Mouse (Mus musculus) forebrain, embryonic 12.5 days (tissue): ENCODE data around the gene Glis3. TPM values are rescaled to one million over a fixed set of nuclear protein-coding genes. Genes with fewer than 3 reads are reported as not detected.
A peak's percentile ranks its signal among the peaks of the same experiment; 100 is the strongest.

ENCODE experiments used
- ATAC-seq: fragments of 200-750 bp; cut with Nextera tagmentation; 2 replicates; pipeline ENCODE4 v1.8.0; 2017; ENCODE audit warnings: moderate TSS enrichment; ENCODE audit not compliant: low FRiP score
- H3K27ac ChIP-seq: fragments of 300-500 bp; sonication (generic); 2 replicates; pipeline ENCODE4 v1.5.1; 2016; ENCODE audit warnings: mild to moderate bottlenecking
- H3K27me3 ChIP-seq: fragments of 300-500 bp; sonication (generic); 2 replicates; pipeline ENCODE4 v1.6.1; 2016; ENCODE audit warnings: mild to moderate bottlenecking
- H3K36me3 ChIP-seq: fragments of 300-500 bp; sonication (generic); replicated peaks from 2 replicates; pipeline ENCODE4 v1.6.1; 2016; ENCODE audit warnings: mild to moderate bottlenecking
- H3K4me1 ChIP-seq: fragments of 300-500 bp; sonication (generic); 2 replicates; pipeline ENCODE4 v1.6.1; 2016
- H3K4me2 ChIP-seq: fragments of 300-500 bp; sonication (generic); 2 replicates; pipeline ENCODE4 v1.6.1; 2016; ENCODE audit warnings: mild to moderate bottlenecking, moderate library complexity
- H3K4me3 ChIP-seq: fragments of 300-500 bp; sonication (generic); replicated peaks from 2 replicates; pipeline ENCODE4 v1.5.1; 2016; ENCODE audit warnings: mild to moderate bottlenecking
- H3K9ac ChIP-seq: fragments of 300-500 bp; sonication (generic); 2 replicates; pipeline ENCODE4 v1.6.1; 2016; ENCODE audit warnings: mild to moderate bottlenecking
- H3K9me3 ChIP-seq: fragments of 300-500 bp; sonication (generic); 2 replicates; pipeline ENCODE4 v1.6.1; 2016
- WGBS: fragments of 180-500 bp; shearing (Covaris S2); methylation state at CpG from one replicate; pipeline ENCODE4 v1.1.7; 2016; 5-methylcytosine and 5-hydroxymethylcytosine counted together
- polyA plus RNA-seq: library from polyadenylated mRNA; unstranded; fragments of >200 nt; fragmentation: Nextera tagmentation; extraction: Ambion mirVana; gene quantifications from 2 replicates; pipeline ENCODE4 v1.2.1, GENCODE M21; 2016

Glis3 gene
- polyA plus RNA-seq, 1 experiment from 2014 or later, result 2.6 TPM

DNA sequence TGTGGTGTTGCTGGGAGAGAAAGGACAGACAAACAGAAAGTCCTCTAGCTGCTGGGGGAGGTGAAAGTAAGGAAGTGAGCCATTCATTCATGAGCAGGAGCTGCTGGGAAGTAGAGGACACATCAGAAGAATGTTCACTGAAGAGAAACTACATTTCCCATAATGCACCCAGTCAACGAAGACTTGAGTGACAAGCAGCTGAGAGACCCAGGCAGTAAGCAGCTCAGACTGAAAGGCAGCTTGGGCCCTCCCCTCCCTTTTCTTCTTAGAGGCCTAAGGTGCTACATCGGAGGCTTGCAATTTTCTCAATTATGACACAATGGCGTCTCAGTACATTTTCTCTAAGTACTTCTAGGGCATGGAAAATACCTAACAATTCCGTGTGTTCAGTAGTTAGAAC lies 31.0 kb downstream of the Glis3 start:
- 41% methylated on average over 4 of the region's 4 CpGs for WGBS
- no peak overlapping the region for H3K9ac ChIP-seq
- no peaks in the 10 kb centered on the region for H3K36me3 ChIP-seq
- ATAC-seq, result peak; percentile 75
- H3K4me2 ChIP-seq, result no peak overlapping the region
- no peak overlapping the region for H3K27ac ChIP-seq
- no peaks in the 10 kb centered on the region for H3K9me3 ChIP-seq
- H3K27me3 ChIP-seq, result no peaks in the 10 kb centered on the region
- H3K4me1 ChIP-seq, result no peaks in the 10 kb centered on the region
- H3K4me3 ChIP-seq, result no peak overlapping the region

DNA sequence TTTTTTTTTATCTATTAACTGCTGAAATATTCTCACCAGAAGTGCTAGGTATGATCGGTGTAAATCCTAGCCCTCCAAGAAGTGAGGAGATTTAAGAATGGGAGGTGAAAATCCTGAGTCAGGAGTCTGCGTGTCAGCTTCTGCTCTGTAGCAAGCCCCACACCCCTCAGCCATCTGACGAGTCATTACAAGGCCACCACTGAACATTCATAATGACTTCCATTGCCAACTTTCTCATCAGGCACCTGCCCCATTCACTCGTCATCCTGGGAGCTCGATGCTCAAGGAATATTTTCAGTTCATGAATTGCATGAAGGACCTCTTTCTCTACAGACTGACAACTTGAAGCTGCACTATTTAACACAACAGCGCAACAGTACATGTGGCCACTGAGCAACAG lies 32.5 kb downstream of the Glis3 start:
- Histone ChIP-seq H3K27me3 (no peaks in the 10 kb centered on the region), H3K4me3 (no peak overlapping the region), H3K9me3 (no peaks in the 10 kb centered on the region), H3K36me3 (no peaks in the 10 kb centered on the region), H3K4me2 (no peak overlapping the region), H3K9ac (no peak overlapping the region), H3K4me1 (no peaks in the 10 kb centered on the region), H3K27ac (no peak overlapping the region)
- ATAC-seq, result no peak
- WGBS, result 81% methylated on average over 6 of the region's 6 CpGs

DNA sequence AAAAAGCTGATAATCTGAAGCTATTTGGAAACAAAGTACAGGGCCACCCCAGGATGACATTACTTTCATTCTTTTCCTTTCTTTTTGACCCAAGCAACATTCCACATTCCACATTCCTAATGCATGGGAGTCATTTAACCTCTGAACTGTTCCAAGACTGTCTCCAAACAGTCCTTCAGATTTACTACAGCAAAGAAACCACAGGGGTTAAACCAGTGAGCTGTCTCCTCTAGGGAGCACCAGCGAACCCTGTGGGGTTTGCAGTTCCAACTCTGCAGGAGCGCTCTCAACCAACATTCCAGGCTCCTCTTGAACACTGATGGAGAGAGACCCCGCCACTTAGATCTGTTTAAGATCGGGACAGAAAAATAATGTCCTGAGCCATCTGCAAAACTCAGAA lies 33.6 kb downstream of the Glis3 start:
- no peaks in the 10 kb centered on the region for H3K36me3 ChIP-seq
- no peak overlapping the region for H3K9ac ChIP-seq
- H3K4me3 ChIP-seq, result no peak overlapping the region
- no peak overlapping the region for H3K27ac ChIP-seq
- no peaks in the 10 kb centered on the region for H3K27me3 ChIP-seq
- H3K9me3 ChIP-seq, result no peaks in the 10 kb centered on the region
- no peak overlapping the region for H3K4me2 ChIP-seq
- 52% methylated on average over 4 of the region's 4 CpGs for WGBS
- H3K4me1 ChIP-seq, result no peaks in the 10 kb centered on the region
- ATAC-seq, result no peak

DNA sequence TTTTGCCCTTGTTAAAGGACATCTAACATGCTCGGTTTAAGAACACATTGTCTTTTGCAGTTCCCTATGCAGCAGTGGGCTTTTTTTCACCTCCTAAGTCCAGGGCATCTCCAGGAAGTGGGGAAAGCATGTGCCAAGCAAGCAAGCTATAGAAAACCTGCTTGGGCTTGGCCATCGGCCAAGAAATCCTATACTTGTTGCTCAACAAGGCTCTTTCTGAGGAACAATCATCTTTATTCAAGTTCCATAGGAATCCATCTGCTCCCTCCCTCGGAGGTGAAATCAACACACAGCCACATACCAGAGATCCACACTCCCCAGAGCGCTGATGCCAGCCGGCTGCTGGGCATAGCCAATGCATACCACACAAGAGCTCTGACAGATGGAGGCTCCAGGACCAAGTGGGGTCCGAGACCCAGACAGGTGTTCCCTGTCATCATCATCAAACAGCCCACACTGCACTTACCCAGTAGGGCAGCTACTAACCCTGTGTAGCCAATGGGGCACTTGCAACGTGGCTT lies 39.0 kb downstream of the Glis3 start:
- Histone ChIP-seq H3K9ac (no peak overlapping the region), H3K27ac (no peak overlapping the region), H3K27me3 (peaks cover 10% of the 10 kb centered on the region; the same call in 1 of the 2 replicates), H3K4me2 (no peak overlapping the region), H3K36me3 (no peaks in the 10 kb centered on the region), H3K4me3 (no peak overlapping the region), H3K9me3 (no peaks in the 10 kb centered on the region), H3K4me1 (peaks cover 13% of the 10 kb centered on the region)
- peak; percentile 68; the same call in 1 of the 2 replicates for ATAC-seq
- WGBS, result 61% methylated on average over 7 of the region's 7 CpGs

DNA sequence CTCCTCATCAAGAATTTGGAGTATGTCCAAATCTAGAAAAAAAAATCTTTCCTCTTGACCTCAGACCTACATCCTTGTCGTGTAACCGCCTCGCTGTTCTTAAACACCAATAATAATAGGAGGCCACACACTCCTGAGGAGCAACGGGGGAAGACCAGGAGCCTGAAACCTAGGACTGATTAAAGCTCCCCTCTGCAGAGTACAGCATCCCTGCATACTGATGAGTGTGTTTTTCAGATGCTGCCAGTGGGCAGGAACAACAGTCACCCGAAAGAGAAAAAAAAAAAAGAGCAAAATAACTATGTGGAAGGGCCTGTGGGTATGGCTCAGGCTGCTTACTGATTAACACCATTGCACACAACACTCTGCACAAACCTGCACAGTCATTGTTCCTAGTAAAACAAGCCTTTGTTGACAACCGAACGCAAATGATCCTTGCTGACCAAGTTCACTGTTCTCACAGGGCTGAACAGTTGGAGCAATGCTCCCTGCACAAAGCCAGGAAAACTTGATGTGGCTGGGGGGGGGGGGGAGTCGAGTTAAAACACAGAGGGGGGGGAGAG lies 43.8 kb downstream of the Glis3 start:
- peak; percentile 67; the same call in 1 of the 2 replicates for ATAC-seq
- 11% methylated on average over 7 of the region's 8 CpGs for WGBS
- Histone ChIP-seq H3K36me3 (no peaks in the 10 kb centered on the region), H3K27ac (0 out of 2 replicates have a peak overlapping the region, but pooled peaks have one; percentile 19), H3K27me3 (peaks cover 12% of the 10 kb centered on the region; the same call in 1 of the 2 replicates), H3K4me1 (peaks cover 16% of the 10 kb centered on the region), H3K4me3 (no peak overlapping the region), H3K4me2 (peak overlapping the region; percentile 13; the same call in 1 of the 2 replicates), H3K9me3 (no peaks in the 10 kb centered on the region), H3K9ac (no peak overlapping the region)

DNA sequence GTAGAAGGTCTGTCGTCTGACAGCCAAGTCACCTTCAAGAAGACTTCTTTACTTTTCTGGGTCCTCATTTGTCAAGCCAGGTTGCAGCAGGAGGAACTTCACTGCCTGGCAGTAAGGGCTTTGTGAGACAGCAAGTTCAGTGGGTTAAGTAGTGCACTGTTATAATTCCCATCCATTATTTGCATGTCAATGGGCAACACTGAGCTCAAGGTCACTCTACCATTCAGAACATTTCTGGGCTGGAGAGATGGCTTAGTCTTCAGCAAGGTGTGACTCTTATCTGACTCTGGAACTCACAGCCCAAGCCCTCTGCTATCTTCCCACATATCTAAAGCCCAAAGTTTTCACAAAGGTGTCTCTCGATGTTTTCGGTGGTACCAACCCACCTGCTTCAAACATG lies 44.9 kb downstream of the Glis3 start:
- Histone ChIP-seq H3K4me3 (no peak overlapping the region), H3K27me3 (peaks cover 12% of the 10 kb centered on the region; the same call in 1 of the 2 replicates), H3K9me3 (no peaks in the 10 kb centered on the region), H3K36me3 (no peaks in the 10 kb centered on the region), H3K9ac (no peak overlapping the region), H3K4me2 (no peak overlapping the region), H3K27ac (no peak overlapping the region), H3K4me1 (peaks cover 13% of the 10 kb centered on the region)
- 94% methylated on average over 3 of the region's 3 CpGs for WGBS
- no peak for ATAC-seq

DNA sequence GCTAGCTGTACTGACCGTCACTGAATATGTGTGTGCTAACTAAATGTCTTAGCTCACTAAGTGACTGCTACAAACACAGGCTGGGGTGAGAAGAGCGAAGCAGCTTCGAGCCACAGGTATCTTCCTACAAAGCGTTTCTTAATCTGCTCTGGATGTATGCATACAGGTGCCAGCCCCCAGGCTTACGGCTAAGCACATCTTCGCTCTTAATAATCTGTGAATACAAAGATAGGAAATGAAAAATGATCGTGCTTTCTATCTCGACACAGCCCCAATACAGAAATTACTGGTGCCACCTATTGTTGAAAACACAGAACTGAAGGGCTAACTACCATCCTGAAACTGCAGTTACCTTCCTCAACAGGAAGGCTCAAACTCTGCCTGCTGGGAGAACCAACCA lies 51.5 kb downstream of the Glis3 start:
- H3K36me3 ChIP-seq, result no peaks in the 10 kb centered on the region
- no peaks in the 10 kb centered on the region for H3K9me3 ChIP-seq
- 61% methylated on average over 8 of the region's 8 CpGs for WGBS
- ATAC-seq, result 0 out of 2 replicates have a peak, but pooled peaks have one; percentile 39
- no peaks in the 10 kb centered on the region for H3K4me1 ChIP-seq
- 0 out of 2 replicates have a peak, but pooled peaks cover 2% of the 10 kb centered on the region for H3K27me3 ChIP-seq
- H3K27ac ChIP-seq, result no peak overlapping the region
- no peak overlapping the region for H3K4me2 ChIP-seq
- H3K4me3 ChIP-seq, result no peak overlapping the region
- H3K9ac ChIP-seq, result no peak overlapping the region

DNA sequence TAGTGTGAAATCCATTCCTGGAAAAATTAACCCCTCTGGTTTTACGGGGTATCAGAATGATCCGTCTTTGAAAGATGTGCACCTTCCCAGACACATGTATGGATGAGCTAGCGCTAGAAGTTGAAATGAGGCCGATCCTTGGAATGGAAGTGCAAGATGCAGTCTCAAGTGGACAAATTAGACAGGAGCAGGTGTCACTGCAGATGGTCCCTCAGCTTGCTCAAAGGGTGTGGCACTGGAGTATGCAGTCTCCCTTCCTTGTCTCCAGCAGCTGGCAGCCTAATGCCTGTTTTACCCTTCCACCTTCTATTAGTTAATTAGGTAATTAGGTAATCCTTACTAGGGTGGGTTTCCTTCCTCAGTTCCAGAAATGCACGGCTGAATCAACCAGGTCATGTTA lies 53.7 kb downstream of the Glis3 start:
- H3K9ac ChIP-seq, result no peak overlapping the region
- no peaks in the 10 kb centered on the region for H3K4me1 ChIP-seq
- no peak overlapping the region for H3K4me2 ChIP-seq
- H3K9me3 ChIP-seq, result no peaks in the 10 kb centered on the region
- no peaks in the 10 kb centered on the region for H3K36me3 ChIP-seq
- 88% methylated on average over 5 of the region's 5 CpGs for WGBS
- H3K4me3 ChIP-seq, result no peak overlapping the region
- no peak overlapping the region for H3K27ac ChIP-seq
- 0 out of 2 replicates have a peak, but pooled peaks cover 3% of the 10 kb centered on the region for H3K27me3 ChIP-seq
- no peak for ATAC-seq

DNA sequence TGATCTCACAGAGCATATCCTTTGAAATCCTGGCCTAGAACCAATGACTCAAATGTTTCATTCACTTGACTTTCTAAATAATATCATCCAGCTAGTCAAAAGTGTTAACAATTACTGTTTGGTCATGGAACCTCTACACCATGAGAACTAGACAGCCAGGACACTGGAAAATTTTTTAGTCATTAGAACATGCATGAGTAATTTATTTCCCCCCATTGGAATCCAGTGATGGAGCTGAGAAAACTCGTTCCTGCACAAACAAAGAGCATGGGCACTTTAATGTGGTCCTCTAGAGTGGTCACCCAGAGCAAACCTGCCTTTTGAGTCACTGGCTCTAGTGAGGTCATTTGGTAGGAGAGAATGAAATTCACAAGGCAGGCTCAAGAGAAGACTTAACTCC lies 55.3 kb downstream of the Glis3 start:
- H3K27me3 ChIP-seq, result 0 out of 2 replicates have a peak, but pooled peaks cover 3% of the 10 kb centered on the region
- no peak for ATAC-seq
- no peak overlapping the region for H3K4me3 ChIP-seq
- no peak overlapping the region for H3K4me2 ChIP-seq
- no peaks in the 10 kb centered on the region for H3K4me1 ChIP-seq
- H3K9me3 ChIP-seq, result no peaks in the 10 kb centered on the region
- H3K36me3 ChIP-seq, result no peaks in the 10 kb centered on the region
- WGBS, result 85% methylated on average over 1 of the region's 1 CpGs
- no peak overlapping the region for H3K27ac ChIP-seq
- no peak overlapping the region for H3K9ac ChIP-seq

DNA sequence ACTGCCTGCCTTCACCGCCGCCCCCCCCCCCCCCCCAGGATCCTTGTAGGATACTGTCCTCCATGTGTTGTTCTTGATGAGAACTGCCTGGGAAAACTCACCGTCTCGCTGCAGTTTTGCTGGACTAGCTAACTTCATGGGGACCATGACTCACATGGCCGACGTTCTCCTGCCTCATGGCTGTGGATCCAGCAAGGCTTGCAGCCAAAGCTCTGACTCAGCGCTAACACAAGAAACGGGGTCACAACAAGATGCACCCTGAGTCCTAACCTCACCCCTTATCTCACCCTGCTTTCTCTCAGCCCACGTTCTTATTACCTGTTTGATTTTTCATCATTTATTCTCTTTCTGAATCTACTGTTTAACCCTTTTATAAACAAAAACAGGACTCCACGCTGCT lies 56.2 kb downstream of the Glis3 start:
- H3K4me3 ChIP-seq, result no peak overlapping the region
- H3K4me2 ChIP-seq, result no peak overlapping the region
- no peaks in the 10 kb centered on the region for H3K36me3 ChIP-seq
- H3K27me3 ChIP-seq, result peaks cover 9% of the 10 kb centered on the region
- no peaks in the 10 kb centered on the region for H3K4me1 ChIP-seq
- H3K27ac ChIP-seq, result no peak overlapping the region
- no peaks in the 10 kb centered on the region for H3K9me3 ChIP-seq
- ATAC-seq, result no peak
- no peak overlapping the region for H3K9ac ChIP-seq
- WGBS, result 89% methylated on average over 10 of the region's 10 CpGs

DNA sequence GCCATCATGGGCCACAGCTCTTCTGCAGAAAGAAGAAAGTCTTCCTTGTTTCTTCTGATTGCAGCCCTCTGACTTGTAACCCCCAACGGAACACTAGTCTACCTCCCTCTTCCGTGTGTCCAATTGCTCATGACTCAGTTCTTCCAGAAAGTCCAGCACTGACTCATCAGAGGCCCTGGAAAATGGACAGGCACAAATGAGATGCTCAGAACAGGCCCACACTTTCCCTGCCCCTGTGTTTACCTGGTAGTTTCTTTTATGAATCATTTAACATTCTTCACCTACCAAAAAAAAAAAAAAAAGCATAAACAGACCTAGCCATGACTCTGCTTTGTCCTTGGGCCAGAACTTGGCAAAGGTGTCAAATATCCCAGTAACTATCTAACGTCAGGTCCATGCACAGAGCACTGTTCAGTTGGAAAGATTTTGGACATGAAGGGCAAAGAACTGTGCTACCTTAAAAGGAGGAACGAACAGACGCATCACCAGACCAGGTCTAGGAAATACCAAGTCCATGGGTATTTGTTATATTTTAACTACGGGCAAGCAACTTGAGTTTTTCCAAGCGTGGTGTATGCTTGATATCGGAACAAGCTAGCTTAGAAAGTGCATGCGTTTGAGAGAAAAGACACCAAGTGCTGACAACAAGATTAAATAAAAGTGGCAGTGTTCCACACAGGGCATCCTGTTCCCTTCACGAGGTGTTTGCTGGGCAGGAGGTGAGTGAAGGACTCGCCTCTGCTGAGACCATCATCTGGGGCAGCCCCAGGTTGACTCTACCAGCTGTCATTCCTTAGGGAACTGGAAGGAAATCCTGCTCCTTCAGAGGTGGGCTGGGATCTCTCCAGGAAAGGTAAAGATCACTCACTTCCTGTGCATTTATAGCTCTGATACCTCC lies 58.0 kb downstream of the Glis3 start:
- Histone ChIP-seq H3K36me3 (no peaks in the 10 kb centered on the region), H3K27me3 (peaks cover 21% of the 10 kb centered on the region), H3K9me3 (no peaks in the 10 kb centered on the region), H3K4me2 (no peak overlapping the region), H3K27ac (no peak overlapping the region), H3K4me3 (no peak overlapping the region), H3K4me1 (peaks cover 4% of the 10 kb centered on the region), H3K9ac (no peak overlapping the region)
- WGBS, result 92% methylated on average over 11 of the region's 11 CpGs
- ATAC-seq, result no peak

DNA sequence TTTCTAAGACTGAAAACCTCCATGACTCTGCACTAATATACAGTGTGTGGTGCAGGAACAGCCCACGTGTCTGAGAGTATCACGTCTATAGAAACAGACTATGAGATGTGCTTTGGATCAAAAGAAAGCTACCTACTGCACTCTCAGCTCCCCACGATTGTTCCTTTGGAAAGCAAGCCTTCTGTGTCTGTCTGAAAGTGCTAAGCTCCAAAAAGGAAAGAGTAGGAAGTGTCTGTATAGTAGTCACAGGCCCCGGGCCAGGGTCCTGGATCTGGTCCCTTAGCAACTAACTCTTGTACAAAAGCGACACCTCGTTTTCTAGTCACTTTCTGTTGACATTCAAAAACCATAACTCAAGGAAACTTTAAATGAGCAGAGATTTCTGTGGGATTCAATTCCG lies 62.1 kb downstream of the Glis3 start:
- WGBS, result 84% methylated on average over 7 of the region's 7 CpGs
- H3K4me1 ChIP-seq, result peaks cover 7% of the 10 kb centered on the region
- no peak for ATAC-seq
- no peak overlapping the region for H3K4me2 ChIP-seq
- no peak overlapping the region for H3K27ac ChIP-seq
- no peak overlapping the region for H3K4me3 ChIP-seq
- H3K27me3 ChIP-seq, result peaks cover 20% of the 10 kb centered on the region
- no peaks in the 10 kb centered on the region for H3K36me3 ChIP-seq
- H3K9ac ChIP-seq, result no peak overlapping the region
- no peaks in the 10 kb centered on the region for H3K9me3 ChIP-seq
